Mouse (Mus musculus): ENCODE data around the gene Kmt2d.
A peak's percentile ranks its signal among the peaks of the same experiment; 100 is the strongest.
"Not testable (repeated sequence)": the region's sequence is repeated elsewhere in the genome, so short reads cannot be mapped to it uniquely, and the experiment has no call there.

Kmt2d gene

DNA sequence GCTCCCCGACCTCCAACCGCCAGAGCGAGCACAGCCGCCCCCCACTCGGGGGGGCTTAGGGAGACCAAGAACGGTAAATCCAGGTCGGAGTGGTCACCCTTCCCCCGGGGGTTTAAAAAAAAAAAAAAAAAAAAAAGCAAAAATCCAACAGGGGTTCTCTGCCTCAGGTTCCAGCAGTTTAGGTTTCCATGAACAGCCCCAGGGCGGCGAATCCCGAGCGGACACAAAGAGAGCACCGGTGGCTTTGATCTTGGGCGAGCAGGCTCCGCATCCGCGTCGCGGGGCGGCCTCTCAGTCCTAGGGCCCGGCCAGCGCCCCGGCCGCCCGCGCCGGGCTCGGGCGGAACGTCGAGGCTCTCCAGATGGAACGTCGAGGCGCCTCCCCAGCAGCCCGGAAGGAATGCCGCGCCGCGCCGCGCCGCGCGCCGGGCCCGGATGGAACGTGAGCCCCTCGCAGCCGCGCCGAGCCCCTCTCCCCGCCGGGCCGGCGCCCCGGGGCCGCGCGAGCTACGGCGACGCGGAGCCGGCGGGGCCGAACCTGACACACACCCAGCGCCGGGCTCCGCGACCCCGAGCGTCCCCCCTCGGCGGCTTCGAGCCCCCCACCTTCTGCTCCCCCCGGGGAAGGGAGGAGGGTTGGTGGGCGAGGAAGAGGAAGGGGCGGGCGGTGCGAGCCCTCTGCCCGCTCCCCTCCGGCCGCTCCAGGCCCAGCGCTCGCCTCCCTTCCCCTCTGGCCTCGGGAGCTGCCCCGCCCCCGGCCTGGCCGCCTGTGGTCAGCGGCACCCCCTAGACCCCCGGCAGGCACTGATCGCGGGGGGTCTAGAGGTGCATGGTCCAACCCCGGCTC lies at the start of gene Kmt2d:
Kmt2d (minus strand) TSS at position 135 of the 846 bp plus-strand sequence.
- DNase-seq, result no peak

- not testable (repeated sequence) for DNase-seq
These were observed 47.5 kb upstream of the Kmt2d start for GRCm38 (mm10) chr15:98918499-98918895.

DNA sequence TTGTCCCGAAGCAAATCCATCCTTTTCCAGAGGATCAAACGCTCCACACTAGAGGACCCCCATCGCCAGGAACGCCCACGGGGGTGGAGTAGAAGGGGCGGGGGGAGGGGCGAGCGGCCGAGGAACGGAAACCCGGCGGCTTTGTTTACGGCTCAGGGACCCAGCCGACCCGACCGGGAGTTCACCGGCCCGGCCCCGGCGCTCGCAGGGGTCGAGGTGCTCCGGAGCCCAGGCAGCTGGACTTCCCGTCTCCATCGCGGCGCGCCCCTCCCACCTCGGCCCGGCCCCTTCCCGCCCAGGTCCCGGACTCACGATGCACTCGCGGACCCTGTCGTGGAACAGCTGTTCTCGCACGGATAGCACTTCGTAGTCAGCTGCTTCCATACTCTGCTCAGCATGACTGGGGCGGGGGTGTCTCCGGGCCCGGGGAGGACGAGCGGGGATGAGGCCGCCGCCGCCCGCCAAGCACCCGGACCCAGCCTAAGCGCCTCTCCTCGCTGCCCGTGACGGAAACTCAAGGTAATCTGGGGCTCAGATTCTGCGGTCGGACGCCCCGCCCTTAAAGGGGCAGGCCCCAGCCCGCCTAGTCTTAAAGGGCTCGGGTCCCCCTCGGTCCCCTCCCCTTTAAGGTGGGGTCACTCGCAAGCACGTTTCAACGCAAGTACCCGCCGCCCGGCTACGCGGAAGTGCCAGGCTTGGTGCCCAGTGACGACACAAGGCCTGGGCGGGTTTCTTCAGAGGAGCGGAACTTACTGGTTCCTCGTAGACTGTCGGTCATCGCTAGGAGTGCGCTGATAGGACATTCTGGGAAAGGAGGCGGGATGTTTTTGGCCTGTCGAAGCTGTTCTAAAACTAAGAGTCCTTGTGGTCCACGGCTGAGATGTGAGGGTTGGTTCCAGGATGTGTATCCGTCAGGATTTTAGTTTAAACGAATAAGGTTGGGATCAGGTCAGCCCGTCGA lies 46.8 kb upstream of the Kmt2d start, which contains the start of gene Lmbr1l:
Lmbr1l (minus strand) TSS at position 694 of the 961 bp plus-strand sequence.
- peak; percentile 98 for DNase-seq

DNA sequence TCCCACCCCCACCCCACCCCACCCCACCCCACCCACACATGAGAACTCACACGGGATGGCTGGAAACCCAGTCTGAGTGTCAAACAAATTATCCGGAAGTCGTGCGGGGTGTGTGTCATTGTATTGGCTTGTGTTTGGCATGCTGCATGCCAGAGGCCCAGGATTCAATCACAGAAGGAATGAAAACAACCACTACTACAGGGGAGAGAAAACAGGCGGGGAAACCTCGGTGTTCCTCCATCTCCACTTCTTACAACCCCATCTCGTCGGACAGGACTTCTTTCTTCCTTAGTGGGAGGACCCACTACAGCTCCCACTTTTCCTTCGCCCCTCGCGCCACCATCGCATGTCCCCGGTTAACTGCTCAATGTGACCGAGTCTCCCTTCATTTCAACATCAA lies 46.1 kb upstream of the Kmt2d start:
- no peak for DNase-seq

DNA sequence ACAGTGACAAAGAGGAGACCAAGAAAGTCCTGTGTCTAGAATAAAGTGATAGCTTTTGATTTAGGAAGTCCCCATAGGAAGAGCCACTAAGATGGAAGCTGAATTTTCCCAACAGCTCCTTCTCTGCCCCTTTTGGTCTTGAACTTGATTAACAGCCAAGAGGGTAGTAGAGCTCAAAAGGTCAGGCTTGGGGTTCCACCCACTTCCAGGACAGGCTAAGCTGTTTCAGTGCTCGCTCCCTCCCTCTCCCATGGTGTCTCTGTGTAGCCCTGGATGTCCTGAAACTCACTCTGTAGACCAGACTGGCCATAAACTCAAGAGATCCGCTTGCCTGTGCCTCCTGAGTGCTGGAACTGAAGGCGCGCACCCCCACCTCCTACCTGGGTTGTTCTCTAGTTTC lies 45.0 kb upstream of the Kmt2d start:
- DNase-seq, result no peak

- DNase-seq, result no peak
These were observed 43.9 kb upstream of the Kmt2d start for GRCm38 (mm10) chr15:98914903-98915302.

DNA sequence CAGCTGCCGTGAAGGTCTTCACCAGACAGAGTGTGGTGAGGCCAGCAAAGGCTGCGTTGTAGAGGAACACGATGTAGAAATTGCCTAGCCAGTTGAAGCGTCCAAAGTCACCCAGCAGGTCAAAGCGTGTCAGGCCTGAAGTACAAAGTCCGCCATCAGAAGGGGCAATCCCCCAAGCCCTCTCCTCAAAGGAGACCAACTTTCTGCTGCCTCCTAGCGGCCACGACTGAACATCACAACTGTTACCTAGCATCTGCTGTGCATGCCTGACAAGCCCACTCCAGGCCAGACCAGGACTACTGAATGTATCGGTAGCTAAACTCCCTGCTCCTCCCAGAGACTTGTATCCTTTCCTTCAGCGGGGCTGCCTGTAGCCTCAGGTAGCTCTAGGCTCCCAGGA lies 33.7 kb upstream of the Kmt2d start:
- DNase-seq, result no peak

DNA sequence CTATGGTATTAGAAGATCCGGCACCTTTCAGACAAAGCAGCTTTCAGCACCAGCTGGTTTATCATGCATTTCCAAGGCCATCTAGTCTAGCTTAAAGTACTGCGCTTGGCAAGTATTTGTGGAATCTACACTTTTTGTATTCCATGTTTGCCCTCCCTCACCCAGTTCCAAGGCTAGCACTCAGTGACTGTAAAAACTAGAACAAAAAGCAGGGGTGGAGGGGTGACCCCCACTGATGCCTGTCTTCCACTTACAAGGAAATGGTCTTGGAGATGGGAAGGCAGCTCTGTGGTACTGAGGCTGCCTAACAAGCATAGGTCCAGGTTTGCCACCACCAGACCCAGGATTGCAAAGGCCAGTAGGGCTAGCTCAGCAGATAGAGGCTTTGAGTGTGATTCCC lies 31.6 kb upstream of the Kmt2d start:
- no peak for DNase-seq

- no peak for DNase-seq
These were observed 30.5 kb upstream of the Kmt2d start for GRCm38 (mm10) chr15:98901530-98901929.

GRCm38 (mm10) chr15:98897928-98898800 lies 27.2 kb upstream of the Kmt2d start, which contains the start of gene Dhh:
Gene Dhh (minus strand): TSS chr15:98898540.
- no peak for DNase-seq

GRCm38 (mm10) chr15:98897495-98897894 lies 26.5 kb upstream of the Kmt2d start:
- DNase-seq, result no peak

DNA sequence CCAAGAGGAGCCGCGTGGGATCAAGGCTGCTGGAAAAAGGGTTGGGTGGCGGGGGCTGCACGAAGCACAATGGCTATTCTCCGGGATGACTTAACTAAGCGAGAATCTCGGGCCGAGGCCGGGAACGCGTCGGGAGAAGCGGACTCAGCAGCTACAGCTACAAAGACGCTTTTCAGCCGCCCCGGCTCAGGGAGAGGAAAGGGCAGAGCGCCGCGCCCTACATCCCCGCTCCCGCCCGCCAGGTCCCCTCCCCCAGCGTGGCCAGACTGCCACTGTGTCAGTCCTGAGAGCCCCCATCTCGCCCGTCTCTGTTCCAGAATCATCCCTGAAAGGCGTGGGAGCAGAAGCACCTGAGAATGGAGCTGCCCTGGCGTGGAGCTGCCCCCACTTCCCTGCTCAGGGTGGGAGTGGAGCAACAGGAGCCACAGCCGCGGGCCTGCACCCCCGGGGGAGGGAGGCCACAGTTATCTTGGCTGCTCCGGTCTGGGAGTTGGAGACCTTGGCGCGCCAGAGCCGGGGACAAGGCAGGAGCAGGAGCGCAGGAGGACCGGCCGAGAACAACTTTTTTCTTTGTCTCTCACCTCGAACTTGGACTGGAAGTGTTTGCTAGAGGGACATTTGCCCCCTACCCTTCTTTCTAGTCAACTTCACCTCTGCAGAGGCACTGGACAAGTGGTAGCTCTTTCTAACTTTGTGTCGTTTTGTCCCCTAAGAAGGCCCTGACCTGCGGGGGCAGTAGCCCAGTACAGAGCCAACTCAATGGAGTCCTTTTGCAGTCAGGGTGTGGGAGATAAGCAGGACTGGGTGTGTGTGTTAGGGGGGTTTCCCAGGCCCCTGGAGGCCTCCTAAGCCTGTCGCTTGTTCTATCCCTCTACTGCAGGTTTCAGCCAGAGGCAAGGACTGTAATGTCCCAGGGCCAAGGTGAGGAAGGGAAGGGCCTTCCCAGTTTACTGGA lies 24.9 kb upstream of the Kmt2d start:
- DNase-seq, result no peak

- DNase-seq, result no peak
These were observed 24.0 kb upstream of the Kmt2d start for GRCm38 (mm10) chr15:98894746-98895634.

DNA sequence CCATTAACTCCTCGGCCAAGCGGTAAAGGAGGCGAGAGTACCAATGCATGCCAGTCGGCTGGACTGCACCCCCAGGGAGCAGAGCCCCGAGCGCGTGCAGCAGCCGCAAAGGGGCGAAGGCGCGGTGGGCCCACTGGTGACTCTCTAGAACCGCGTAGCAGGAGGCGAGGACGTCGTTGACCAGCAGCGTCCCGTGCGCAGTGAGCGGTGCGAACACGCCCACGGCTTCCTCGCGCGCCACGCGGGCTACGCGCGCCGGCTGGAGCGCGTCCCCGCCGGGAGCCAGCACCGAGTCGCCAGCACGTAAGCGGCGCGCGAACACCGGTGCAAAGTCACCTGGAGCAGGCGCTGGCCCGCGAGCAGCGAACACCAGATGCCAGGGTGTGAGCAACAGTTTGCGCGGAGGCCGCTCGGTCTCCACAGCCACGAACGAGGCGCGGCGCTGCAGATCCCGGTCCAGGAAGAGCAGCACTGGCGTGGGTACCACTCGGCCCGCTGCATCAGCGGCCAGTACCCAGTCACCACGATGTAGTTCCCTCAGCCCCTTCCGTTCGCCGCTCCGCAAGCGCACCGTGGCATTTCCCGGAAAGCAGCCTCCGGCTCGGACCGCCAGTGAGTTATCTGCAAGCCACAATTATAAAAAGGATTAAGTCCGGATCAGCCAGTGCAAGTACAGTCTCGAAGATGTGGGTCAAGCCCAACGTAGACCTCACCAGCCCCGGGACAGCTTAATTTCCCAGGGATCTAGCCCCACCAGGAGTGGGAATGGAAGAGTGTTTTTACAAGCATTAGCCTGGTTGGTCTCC lies 23.1 kb upstream of the Kmt2d start, which contains the start of gene Rhebl1:
Rhebl1 (minus strand) TSS at position 601 of the 806 bp plus-strand sequence.
- DNase-seq, result peak; percentile 43

GRCm38 (mm10) chr15:98893036-98893435 lies 22.0 kb upstream of the Kmt2d start:
- no peak for DNase-seq

DNA sequence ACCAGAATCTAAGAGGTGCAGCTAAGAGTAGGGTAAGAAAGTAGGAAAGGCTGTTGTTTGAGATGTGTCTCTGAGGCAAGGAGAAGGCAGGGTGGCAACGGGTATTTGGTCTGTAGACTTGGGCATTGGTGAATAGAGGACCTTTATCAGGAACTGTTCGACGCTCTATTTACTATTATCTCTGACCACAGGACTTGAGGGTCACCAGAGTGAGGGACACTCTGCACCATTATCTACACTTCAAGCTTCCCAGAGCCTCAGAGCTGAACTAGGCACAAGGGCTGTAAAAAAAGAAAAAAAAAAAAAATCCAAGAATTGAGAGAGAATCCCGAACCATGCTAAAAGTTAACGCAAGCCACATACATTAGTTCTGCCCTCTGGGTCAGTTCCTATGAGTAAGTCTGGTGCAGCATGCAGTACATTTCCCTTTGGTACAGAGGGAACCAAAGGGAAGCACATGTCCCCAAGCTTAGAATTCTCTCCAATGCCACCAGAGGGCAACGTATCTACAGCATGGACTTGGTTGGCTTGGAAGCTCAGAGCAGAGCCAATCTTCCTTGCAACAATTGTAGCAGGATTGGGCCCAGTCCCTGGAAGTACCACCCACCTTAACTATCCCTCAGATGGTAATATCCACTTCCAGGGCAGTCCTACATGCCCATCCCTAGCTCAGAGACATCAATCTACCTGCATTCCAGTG lies 21.1 kb upstream of the Kmt2d start:
- peak; percentile 63 for DNase-seq

- DNase-seq, result no peak
These were observed 20.3 kb upstream of the Kmt2d start for GRCm38 (mm10) chr15:98891198-98891742.

DNA sequence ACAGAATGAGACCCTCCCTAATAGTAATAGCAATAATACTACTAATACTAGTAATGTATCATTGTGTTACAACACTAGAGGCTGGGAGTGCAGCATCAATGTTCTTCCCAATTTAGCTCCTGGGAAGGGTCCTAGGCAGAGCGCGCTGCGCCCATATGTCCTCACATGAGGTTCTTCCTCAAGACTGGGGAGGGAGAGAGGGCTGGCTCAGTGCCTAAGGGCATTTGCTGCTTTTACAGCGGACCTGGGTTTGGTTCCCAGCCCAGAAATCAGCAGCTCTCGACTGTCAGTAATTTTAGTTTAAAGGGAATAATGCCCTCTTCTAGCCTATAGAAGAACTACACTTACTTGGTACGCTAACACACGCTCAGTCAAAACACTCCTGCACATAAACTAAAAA lies 16.5 kb upstream of the Kmt2d start:
- no peak for DNase-seq
